Mouse (Mus musculus) gastrocnemius, postnatal 4 days (tissue): ENCODE measurements around the gene Apbb2. TPM values are rescaled to one million over a fixed set of nuclear protein-coding genes. Genes with fewer than 3 reads are reported as not detected.

Source experiments
- DNase-seq, 2 experiments: peaks; one replicate each; pipeline ENCODE4 v3.0.0; 2021 to 2022; ENCODE audit warnings: low spot score in 2 of 2, mixed read lengths in 2 of 2
- total RNA-seq, 2 experiments: library from RNA; stranded (reverse); gene quantifications; 2 replicates each; pipeline ENCODE4 v1.2.3; 2021

The Apbb2 gene
- total RNA-seq, 2 experiments from 2014 or later = 56.0 to 60.4 TPM

DNA sequence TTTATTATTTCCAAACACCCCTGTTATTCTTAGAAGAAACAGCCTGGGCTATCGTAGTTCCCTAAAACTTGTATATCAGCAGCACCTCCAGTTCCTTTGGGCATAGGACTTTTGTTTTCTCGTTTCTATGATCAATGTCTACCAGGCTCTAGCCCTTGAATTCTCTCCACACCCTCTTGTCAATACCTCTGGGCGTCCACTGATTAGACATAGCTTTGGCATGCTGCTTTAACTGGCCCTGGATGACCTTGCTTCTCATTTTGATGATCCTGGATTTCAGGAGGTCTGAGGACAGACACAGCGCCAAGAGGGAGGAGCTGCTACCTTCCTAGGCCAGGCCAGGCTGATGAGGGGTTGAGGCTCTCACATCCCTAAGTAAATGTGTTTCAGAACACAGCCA, 196.6 kb downstream of the Apbb2 start:
- no peak for DNase-seq

DNA sequence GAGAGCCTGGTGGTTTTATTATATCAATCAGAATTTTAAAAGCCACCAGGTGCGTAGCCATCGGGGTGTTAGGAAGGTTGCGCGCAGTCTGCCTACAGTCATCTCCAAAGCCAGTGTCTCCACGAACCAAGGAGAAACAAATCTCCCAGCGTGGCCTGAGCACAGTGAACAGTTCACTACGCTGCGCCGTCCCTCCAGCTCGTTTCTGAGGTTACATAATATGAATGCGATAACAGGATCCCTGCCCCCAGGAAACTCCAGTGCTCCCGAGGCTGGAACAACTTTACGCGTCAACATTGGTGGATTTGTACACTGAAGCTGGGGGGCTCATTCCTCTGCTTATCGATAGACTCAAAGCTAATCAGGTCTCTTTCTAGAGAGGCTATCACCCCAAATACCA, 197.4 kb downstream of the Apbb2 start:
- DNase-seq = no peak

DNA sequence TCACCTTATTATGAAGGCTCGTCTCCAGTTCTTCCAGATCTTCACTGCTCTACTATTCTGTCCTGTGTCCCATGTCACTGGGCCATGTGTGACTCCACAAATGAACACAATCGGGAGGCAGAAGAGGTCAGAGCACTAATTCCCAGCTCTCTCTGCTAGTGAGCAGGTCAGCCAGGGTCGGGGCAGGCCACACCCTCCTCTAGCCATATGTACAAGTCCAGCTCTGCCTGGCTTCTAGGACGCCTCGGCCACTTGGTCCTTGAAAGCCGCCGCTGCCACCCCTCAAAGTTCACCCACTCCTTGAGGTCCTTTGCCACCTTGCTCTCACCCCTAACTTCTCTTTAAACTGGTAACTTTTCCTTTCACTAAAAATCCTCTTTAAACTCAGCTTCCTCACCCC, 198.6 kb downstream of the Apbb2 start:
- DNase-seq = no peak

DNA sequence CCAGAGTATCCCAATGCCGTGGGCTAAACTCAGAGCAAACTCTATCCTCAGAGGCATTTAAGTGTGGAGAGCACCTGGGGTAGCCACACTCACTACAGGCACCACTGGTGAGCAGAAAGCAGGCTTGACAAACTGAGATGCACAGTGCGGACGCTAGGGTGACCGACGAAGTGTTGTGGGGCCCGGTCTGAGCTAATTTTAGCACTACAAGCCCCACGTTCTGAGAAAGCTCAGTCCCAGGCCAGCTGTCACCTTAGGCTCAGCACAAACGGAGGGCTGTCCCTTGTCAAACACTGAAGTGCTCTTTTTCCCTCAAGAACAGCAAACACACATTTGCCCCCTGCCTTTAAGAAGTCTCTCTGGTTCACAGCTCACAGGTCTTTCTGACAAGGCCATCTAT, 201.3 kb downstream of the Apbb2 start:
- DNase-seq = no peak

DNA sequence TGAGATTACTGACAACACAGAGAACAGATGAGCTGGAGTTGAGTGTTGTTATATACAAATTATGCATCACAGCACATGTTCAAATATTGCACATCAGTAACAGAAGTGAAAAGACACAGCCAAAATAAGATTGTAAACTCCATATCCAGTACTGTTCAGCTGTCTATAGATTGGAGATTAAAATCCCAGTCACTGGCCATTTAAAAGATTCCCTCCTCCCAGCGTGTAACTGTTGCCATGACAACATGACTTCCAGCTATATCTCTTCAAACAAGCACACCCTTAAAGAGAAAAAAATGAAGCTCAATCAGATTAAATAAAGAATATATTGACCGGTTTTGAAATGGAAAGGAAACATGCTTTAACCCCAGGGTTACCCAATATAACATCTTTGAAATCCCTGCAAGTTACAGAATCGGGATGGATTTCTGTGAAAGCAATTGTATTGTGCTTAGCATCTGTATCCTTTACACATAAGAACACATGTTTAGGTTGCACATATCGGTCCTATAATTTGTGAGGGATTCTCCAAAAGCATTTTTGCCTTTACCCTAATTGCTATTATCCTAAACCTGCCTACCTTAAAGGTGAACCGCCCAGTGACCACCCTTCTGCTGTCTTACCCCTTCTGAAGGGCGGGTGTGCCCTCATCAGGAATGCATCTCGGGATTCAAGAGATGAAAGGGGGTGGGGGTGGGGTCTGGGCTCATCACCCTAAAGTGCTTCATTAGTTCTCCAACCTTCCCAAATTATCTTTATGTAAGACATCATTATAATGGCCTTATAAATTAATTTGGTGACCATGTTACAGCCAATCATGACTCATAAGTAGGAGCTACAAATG, 202.7 kb downstream of the Apbb2 start:
- no peak for DNase-seq

DNA sequence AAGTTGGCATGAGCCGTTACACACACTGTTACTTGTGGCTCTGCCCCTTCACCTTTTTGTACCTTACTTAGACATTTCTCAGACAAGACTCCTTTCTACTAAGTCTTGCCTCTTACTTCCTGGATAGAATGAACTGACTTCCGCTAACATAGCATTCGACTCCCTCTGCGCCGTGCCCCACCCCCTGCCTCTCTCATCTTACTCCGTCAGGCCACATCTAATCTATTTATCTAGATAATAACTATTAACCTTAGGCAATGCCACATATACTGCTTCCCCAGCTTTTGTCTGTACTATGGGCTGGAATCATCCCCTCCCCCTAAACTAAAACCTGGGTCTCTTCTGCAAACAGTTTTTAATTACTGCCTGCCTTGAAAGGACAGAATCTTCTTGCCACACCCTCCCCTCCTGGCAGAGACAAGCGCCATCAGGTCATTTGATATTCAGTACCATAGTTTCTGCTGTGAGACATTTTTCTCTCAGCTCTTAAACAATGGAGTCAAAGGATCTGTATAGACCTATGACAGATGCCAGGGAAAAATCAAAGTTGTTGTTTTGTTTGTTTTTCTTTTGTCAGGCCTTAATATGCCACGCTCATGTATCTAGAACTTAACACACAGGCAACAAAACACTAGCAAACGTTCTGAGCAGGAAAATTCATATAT, 203.4 kb downstream of the Apbb2 start:
- DNase-seq = no peak

DNA sequence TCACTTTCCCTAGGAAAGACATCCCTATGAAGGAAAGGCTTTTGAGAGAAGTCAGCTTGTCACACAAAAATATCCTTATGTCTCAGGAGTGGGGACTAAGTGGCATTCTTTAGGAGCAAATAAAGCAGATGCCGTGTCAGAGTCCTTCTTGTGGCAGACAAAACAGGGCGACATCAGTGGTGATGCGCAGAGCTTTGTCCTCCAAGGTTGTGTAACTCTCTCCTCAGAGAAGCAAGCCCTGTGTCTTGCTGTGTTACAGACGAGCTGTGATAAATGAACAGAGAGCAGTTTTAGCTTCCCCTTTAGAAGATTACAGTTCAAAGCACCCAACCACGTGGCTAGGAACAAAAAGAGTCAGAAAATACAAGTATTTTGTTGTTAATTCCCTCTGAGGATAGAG, 205.2 kb downstream of the Apbb2 start:
- DNase-seq = no peak

DNA sequence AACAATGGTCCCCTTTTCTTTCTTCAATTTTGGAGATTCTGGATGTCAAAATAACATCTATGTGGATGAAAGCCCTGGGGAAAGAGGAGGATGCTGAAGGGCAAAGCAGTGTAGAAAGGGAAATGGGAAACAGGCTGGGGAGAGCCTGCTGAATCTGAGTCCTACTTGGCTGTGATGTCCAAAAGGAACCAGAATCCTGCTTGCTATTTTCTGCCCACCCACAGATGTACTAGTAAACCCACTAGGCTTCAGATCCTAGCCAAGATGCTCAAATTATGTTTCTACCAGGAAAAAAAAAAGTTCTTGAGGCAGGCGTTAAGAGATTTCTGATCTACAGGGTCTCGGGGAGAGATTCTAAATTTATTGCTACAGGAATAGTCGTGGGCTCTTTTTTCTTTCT, 205.8 kb downstream of the Apbb2 start:
- no peak for DNase-seq

DNA sequence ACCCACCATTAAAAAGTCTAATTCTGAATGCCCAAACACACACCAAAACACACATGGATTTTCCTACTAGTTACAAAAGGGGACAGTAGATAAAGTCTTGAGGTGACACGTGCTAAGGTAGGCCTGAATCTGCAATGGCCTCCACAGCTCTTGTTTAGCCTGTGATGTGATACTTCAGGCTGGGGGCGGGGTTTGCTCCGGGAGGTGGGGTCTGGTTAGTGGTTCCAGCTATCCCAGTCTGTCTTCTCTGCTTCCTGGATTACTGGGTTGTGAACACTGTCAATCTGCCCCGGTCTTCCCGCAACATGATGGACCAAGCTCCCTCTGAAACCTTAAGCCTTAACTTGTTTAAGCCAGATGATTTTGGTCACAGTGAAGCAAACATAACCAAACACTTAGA, 210.0 kb downstream of the Apbb2 start:
- no peak for DNase-seq

DNA sequence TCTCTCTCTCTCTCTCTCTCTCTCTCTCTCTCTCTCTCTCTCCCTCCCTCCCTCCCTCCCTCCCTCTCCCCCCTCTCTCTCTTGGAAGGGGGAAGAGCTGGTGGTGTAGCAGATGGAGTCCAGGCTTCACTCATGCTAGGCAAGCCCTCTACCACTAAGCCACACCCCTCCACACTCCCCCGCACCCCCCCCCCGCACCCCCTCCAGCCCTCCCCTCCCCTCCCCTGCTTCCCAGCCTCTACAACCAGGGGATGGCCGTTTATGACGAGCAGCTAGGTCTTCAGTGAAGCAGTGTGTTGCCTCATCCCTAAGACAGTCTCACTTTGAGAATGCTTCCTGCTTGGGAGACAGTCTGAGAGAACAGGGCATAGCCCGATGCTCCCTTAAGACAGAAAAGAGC, 210.6 kb downstream of the Apbb2 start:
- no peak for DNase-seq

DNA sequence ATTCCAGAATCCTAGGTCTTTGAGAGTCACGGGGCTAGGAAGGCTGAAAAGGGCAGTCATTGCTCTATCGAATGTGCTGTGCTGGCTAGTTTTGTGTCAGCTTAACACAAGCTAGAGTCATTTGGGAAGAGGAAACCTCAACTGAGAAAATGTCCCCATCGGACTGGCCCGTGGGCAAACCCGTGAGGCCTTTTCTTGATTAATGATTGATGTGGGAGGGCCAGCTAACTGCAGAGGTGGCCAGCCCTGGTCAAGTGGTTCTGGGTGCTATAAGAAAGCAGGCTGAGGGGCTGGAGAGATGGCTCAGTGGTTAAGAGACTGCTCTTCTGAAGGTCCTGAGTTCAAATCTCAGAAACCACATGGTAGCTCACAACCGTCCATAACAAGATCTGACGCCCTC, 212.2 kb downstream of the Apbb2 start:
- DNase-seq = no peak

DNA sequence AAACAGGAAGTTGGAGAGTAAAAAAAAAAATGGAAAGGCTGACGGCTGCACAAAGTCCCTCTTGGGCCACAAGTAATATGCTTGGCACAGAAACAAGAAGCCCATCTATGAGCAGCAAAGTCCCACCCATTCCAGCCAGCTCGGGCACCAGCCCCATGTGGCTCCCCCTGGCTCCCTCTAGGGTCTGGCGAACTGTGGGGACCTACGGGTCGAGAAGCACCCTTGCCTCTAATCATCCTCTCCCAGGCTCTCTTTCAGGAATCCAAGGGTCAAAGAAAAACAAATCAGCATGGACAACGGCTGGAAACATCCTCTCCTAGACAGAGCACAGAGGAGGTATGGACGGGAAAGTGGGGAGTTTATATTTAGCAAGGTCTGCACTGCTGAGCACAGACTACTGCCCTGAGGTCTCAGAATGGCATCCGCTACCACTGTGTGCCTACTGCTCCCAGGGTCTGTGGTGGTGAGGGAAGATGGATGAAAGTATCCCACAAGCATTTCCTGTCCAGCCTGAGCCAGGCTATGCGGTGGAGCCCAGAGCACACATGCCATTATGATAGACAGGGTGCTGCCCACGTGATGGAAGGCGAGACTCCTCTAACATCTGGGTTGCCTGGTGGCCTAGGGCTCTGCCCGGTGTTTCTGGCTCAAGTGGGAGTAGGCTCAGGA, 212.7 kb downstream of the Apbb2 start:
- DNase-seq = no peak

DNA sequence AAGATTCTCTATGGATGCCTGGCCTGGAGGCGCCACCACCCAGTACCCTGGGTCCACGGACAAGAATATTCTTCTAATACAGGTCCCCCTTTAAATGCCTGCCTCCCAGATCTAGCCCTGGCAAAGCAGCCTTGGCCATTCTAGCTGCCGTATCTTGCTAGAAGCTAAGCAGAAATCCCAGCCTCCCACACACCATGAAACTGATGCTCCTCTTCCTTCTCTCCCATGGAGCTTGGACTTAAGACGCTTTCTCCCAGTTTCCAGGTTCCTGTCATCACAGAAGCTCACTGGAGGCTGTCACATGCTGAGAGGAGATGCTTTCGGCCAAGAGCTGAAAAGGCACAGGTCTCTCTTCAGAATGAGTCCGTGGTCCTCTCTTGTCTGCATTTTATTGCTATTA, 213.3 kb downstream of the Apbb2 start:
- DNase-seq = no peak

DNA sequence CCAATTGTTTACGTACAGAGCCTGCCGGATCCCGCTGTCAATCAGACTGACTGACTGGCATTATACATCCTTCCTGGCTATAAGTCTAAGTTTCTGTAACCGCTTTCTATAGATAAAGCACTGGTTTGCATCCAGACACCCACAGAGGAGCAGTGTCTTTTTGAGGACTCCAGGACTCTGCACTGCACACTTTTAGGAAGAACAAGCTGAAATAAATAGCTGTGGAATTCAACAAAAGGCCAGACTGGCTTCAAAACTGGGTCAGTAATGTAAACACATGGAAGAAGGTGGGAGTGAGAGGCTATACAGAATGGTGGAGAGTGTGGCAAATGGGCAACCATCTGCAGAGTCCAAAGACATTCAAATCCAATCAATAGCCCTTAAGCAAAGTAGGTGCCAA, 218.0 kb downstream of the Apbb2 start:
- DNase-seq = no peak

DNA sequence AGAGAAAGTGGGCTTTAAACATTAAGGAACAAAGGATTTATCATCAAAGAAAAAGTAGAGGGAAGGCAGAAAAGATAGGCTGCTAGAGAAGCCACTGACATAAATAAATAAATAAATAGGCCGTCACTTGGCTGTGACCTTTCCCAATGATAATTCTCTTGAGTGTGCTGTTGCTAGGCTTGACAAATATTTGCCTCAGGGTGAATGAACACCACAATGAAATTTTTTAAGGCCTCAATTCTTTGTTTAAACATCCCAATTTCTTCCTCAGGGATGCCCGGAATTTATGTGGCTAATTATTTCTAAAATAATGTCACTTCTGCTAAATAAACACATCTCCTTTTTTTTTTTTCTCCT, 219.3 kb downstream of the Apbb2 start:
- no peak for DNase-seq

DNA sequence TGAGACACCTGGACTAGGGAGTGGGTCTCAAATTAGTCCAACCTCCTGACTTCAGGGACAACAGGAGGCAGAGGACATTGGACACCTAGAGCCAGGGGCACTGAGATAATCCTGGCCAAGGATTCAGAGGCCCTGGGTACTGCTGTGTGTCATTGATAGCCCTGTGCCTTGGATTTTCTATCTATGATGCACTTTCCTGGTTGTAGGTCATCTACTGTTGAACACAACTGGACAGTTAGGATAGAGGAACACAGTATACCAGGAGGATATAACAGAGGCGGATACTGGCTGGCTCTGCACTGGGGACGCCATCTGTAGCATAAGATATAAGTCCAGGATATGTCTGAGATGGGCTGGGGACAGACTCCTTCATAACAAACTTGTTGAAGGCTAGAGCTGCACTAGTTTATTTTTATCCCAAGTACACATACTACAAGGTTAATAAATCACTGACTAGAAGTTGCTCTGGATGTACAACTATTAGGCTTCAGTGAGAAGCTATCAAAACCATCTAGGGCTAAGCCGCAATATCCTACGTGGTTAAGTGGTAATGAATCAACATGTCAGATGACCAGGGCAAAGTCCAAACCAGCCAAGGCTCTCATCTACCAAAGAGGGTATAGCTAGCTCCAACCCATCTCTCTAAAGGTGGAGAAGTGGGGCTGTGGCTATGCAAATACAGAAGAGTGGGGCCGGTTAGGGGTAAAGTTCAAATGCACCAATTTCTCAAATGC, 219.9 kb downstream of the Apbb2 start:
- DNase-seq = no peak

DNA sequence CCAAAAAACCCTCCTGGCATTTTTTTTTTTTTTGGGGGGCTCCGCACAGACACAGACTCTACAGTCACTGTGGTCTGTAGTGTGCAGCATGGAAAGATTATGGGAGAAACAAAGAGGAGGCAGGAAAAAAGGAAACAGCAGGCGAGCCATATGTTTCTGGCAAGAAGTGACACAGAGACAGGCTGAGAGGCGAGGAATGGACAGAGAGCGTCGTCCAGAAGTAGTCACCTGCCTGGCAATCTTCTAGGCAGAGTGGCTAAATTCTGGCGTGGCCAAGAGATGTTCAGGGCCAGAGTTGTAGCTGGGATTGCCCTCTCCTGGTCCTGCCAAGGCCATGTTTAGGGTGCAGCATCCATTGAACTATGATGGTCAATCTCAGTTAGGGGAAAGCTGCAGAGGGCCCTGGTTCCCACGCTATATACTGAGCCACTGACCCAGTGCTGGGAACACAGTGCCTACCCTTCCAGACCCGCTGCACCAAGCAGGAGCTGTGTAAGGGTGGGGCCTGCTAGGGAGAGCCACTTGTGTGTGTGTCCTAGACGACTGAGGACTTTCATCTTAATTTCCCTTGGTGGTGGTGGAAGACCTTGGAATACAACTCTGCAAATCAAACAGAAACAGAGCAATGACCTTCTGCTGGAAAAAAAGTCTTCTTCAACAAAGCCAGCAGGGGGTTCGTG, 224.7 kb downstream of the Apbb2 start:
- no peak for DNase-seq

DNA sequence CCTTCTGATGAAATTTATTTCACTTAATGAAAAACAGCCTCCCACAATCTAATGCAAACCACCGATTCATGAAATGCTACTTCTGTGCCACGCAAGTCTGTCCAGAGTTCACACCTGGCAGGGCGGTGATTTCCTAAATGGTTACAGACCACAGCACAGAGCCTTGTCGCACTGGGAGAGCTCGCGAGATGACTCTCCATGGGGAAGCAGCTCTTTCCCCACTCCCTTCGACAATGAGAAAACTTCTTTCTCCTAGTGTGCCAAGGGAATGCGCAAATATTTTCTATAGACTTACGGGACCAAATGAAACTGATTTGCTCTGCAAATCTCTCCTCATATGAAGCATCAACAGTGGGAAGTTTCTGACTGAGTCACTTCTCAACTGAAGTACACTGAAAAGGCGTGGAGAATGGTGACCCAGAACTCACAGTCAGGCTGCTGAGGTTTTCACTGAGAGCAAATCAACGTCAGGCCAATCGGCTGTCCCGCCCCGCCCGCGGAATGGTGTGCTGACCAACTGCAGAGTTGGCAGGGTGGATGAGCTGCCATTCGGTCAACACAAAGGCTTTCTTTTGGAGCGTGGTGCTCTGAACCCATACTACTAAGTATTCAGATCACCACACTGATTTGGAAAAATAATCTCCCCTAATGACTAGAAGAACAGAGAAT, 225.6 kb downstream of the Apbb2 start:
- no peak for DNase-seq

DNA sequence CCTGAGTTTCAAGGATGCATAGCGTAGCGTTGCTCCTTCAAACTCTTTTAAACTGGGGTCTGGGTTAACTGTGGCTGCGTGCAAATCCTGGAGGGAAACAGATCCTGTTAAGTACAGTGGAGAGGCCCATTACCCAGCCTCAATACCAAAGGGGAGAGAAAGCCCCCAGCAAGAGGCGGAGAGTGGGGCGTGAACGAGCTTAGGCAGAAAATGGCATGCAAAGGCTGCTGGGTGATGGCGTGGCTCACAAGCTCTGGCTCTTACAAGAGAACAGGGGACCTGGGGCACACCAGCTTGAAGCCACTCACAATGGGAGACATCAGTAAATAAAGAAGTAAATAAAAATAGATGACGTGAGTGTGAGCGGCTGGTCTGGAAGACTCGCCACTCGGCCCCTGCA, 226.8 kb downstream of the Apbb2 start:
- DNase-seq = no peak

DNA sequence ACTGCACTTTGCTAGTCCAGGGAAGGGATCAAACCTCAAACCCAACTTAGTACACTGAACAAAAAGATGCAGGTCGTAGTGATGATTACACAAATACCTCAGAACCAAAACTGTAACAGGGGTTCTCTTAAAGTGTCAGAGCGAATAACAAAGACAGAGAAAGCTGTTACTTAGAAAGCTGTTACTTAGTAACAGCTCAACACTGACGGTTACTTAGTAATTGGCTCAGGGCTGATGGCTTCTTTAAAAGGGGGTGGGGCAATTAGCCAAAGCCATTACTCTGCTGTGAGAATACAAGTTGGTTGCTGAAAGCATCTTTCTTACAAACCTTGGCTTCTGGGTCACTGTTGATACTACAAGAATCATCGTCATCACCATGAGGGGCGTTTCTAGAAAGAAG, 227.3 kb downstream of the Apbb2 start:
- no peak for DNase-seq

DNA sequence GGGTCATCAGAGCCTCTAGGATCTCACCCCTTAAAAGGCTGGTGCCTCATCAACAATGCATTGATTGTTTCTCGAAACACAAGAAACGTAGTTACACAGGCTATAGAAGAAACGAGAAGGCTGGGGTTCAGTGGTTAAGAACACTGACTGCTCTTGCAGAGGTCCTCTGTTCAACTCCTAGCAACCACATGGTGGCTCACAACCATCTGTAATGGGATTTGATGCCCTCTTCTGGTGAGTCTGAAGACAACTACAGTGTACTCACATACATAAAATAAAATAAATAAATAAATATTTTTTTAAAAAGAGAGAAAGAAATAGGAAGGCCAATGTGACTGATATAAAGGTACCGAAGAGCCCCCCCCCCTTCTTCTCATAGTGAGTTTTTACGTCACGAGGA, 228.0 kb downstream of the Apbb2 start:
- DNase-seq = no peak
